In the genomic region with DNA sequence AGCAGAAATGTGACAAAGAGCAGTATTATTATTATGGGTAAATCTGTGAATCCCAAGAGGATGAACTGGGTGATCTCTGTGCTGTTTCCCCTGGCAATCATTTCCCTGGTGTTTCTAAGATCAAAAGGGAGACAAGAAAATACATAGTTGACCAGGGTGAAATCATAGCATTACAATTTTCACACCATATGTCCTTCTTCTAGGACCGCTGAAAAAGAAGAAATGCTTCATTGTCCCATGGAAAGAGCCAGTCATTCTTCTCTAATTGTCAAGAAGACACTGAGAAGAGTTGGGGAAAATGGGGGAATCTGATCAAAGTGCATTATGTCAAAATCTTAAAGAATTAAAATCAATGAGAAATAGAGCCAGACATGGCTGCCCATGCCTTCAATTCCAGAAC, we compare ENCODE assay signal across 16 mouse cellular contexts.
"Had no signal": no experiment of that assay in that cellular context is flagged by ENCODE, and none has a peak within 500 bp of the region (broad histone marks: within the 10 kb centered on the region; RNA-seq: fewer than 3 reads in every experiment).

Olfr262 (minus strand) TSS at position 101 of the 400 bp plus-strand sequence.

- DNase-seq: cerebellum, adult 9-10 months; cerebellum, adult 9-11 months; cerebellum, postnatal 10 days; cerebellum, postnatal 14 days; cerebellum, postnatal 25 days; cerebellum, postnatal 36 days; embryo, embryonic 11 days; forebrain, postnatal 0 days; gastrocnemius, adult 2 months; gastrocnemius, postnatal 10 days; gastrocnemius, postnatal 14 days; gastrocnemius, postnatal 25 days; gastrocnemius, postnatal 36 days; heart, adult 11 months; heart, adult 18-20 months; heart, adult 2 months had no signal
